37 mouse cellular contexts compared by ENCODE assay signal in genomic region chr9:92209850-92210249, GRCm38 (mm10). TPM values are rescaled to one million over a fixed set of nuclear protein-coding genes. Genes with fewer than 3 reads are reported as not detected.
"Had no signal": no experiment of that assay in that cellular context is flagged by ENCODE, and none has a peak within 500 bp of the region (broad histone marks: within the 10 kb centered on the region; RNA-seq: fewer than 3 reads in every experiment).

No protein-coding gene starts in this region.

- H3K27ac ChIP-seq: gastrocnemius, adult 2 months; heart, adult 2 months; hindbrain, embryonic 10.5 days; hindbrain, embryonic 12.5 days; hindbrain, embryonic 14.5 days; intestine, embryonic 15.5 days; layer of hippocampus, adult 2 months; limb, embryonic 13.5 days; limb, embryonic 15.5 days had no signal

- H3K9ac ChIP-seq: heart, embryonic 12.5 days; hindbrain, embryonic 12.5 days; hindbrain, embryonic 14.5 days; intestine, embryonic 15.5 days; limb, embryonic 13.5 days; limb, embryonic 15.5 days had no signal

- ATAC-seq: hindbrain, embryonic 16.5 days; inflammation-experienced regulatory T-cells, adult 6 months; intestine, embryonic 15.5 days; intestine, postnatal 0 days had no signal

- DNase-seq: gastrocnemius, adult 2 months; gastrocnemius, postnatal 10 days; gastrocnemius, postnatal 25 days; heart, adult 2 months; heart, postnatal 10 days; heart, postnatal 4 days; kidney, adult 18-20 months; kidney, adult 8-10 months; kidney, postnatal 10 days; kidney, postnatal 25 days; kidney, postnatal 4 days; layer of hippocampus, postnatal 36 days; left cerebral cortex, postnatal 4 days had no signal

- H3K9me3 ChIP-seq: heart, embryonic 12.5 days; hindbrain, embryonic 10.5 days; hindbrain, embryonic 12.5 days; intestine, embryonic 15.5 days; limb, embryonic 13.5 days; limb, embryonic 15.5 days had no signal

- H3K4me3 ChIP-seq: gastrocnemius, adult 2 months; heart, adult 2 months; heart, embryonic 12.5 days; hindbrain, embryonic 10.5 days; hindbrain, embryonic 12.5 days; intestine, embryonic 15.5 days; layer of hippocampus, adult 2 months; limb, embryonic 13.5 days; limb, embryonic 15.5 days had no signal

- H3K36me3 ChIP-seq: heart, embryonic 12.5 days; hindbrain, embryonic 10.5 days; hindbrain, embryonic 12.5 days; intestine, embryonic 15.5 days; limb, embryonic 13.5 days; limb, embryonic 15.5 days had no signal

- H3K4me1 ChIP-seq: heart, embryonic 12.5 days; hindbrain, embryonic 10.5 days; hindbrain, embryonic 12.5 days; intestine, embryonic 15.5 days; limb, embryonic 13.5 days; limb, embryonic 15.5 days had no signal

- H3K4me2 ChIP-seq: heart, embryonic 12.5 days; hindbrain, embryonic 12.5 days; hindbrain, embryonic 14.5 days; intestine, embryonic 15.5 days; limb, embryonic 13.5 days; limb, embryonic 15.5 days had no signal

- H3K27me3 ChIP-seq: heart, embryonic 12.5 days; hindbrain, embryonic 12.5 days; intestine, embryonic 15.5 days; limb, embryonic 13.5 days; limb, embryonic 15.5 days had no signal

RNA-seq across cellular contexts. Expression of gene Plscr5, which starts 17.1 kb away (rescaled TPM):
- total RNA-seq: gastrocnemius, adult 2 months; gastrocnemius, postnatal 10 days; gastrocnemius, postnatal 25 days; gastrocnemius, postnatal 4 days; granulocyte monocyte progenitor cell, adult 5-6 weeks; heart, adult 2 months; heart, postnatal 10 days; heart, postnatal 25 days; heart, postnatal 4 days; layer of hippocampus, adult 2 months; layer of hippocampus, postnatal 36 days; left cerebral cortex, adult 18-20 months; left cerebral cortex, adult 8-10 months; left cerebral cortex, postnatal 25 days; liver, adult 2 months had no signal
- polyA plus RNA-seq: frontal cortex, adult 2 months; heart, adult 2 months; heart, embryonic 12.5 days; heart, embryonic 14.5 days; heart, embryonic 16.5 days; hindbrain, embryonic 10.5 days; hindbrain, embryonic 12.5 days; inflammation-experienced regulatory T-cells, adult 6 months; intestine, embryonic 15.5 days; intestine, postnatal 0 days; kidney, embryonic 14.5 days; kidney, embryonic 16.5 days; limb, embryonic 11.5 days; limb, embryonic 13.5 days; limb, embryonic 15.5 days; liver, adult 2 months had no signal
